17 mouse cellular contexts compared by ENCODE assay signal in the genomic region with DNA sequence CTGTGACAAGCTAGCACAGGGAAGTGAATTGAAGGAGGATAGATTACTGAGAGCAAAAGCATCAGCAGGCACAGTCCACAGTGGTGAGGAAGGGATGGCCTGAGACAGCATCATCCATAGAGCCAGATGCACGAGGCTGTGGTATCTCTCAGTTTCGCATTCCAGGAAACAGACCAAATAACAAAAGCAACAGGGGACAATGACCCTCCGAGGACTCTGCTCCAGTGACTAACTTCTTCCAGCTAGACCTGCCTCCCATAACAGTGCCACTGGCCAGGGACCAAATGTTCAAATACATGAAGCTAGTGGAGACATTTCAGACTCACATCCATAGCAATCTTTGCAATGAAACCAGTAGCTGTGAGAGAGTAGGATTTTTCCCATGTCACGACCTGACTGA.
"Had no signal": no experiment of that assay in that cellular context is flagged by ENCODE, and none has a peak within 500 bp of the region (broad histone marks: within the 10 kb centered on the region; RNA-seq: fewer than 3 reads in every experiment).

No protein-coding gene starts in this region.

- H3K4me2 ChIP-seq: lung, embryonic 15.5 days; midbrain, embryonic 11.5 days; midbrain, embryonic 13.5 days; midbrain, embryonic 15.5 days; neural tube, embryonic 12.5 days; stomach, embryonic 15.5 days had no signal

- H3K36me3 ChIP-seq: lung, embryonic 15.5 days; midbrain, embryonic 13.5 days; midbrain, embryonic 15.5 days; neural tube, embryonic 12.5 days; stomach, embryonic 15.5 days had no signal

- H3K27me3 ChIP-seq: lung, embryonic 15.5 days; midbrain, embryonic 13.5 days; midbrain, embryonic 15.5 days; neural tube, embryonic 12.5 days; stomach, embryonic 15.5 days had no signal

- H3K9ac ChIP-seq: lung, embryonic 15.5 days; midbrain, embryonic 13.5 days; midbrain, embryonic 15.5 days; neural tube, embryonic 12.5 days; stomach, embryonic 15.5 days had no signal

- ATAC-seq: lung, postnatal 0 days; midbrain, embryonic 13.5 days; midbrain, embryonic 15.5 days had no signal

- DNase-seq: lung, adult 2 months; lung, postnatal 14 days; lung, postnatal 36 days; right cerebral cortex, postnatal 14 days; thymus, adult 2 months; thymus, postnatal 25 days; thymus, postnatal 4 days had no signal

- H3K27ac ChIP-seq: lung, embryonic 15.5 days; macrophage; midbrain, embryonic 13.5 days; midbrain, embryonic 15.5 days; neural tube, embryonic 12.5 days; stomach, embryonic 15.5 days; stomach, postnatal 0 days had no signal

- H3K9me3 ChIP-seq: lung, embryonic 15.5 days; megakaryocyte, embryonic 14.5 days; midbrain, embryonic 13.5 days; midbrain, embryonic 15.5 days; neural tube, embryonic 12.5 days; stomach, embryonic 15.5 days had no signal

- H3K4me3 ChIP-seq: lung, embryonic 15.5 days; megakaryocyte, embryonic 14.5 days; midbrain, embryonic 13.5 days; midbrain, embryonic 15.5 days; neural tube, embryonic 12.5 days; stomach, embryonic 15.5 days had no signal

- H3K4me1 ChIP-seq: lung, embryonic 15.5 days; midbrain, embryonic 13.5 days; midbrain, embryonic 15.5 days; neural tube, embryonic 12.5 days; stomach, embryonic 15.5 days had no signal
